Mouse (Mus musculus) erythroblast, embryonic 14.5 days (primary cell): Measurements from ENCODE around the gene Fxyd4. TPM values are rescaled to one million over a fixed set of nuclear protein-coding genes. Genes with fewer than 3 reads are reported as not detected.

ENCODE experiments used
- H3K27me3 ChIP-seq: 2 replicates; pipeline ENCODE4 v1.6.1; 2012; ENCODE audit warnings: inconsistent platforms; ENCODE audit not compliant: control insufficient read depth
- H3K36me3 ChIP-seq: 2 replicates; pipeline ENCODE4 v1.6.1; 2012; ENCODE audit warnings: mild to moderate bottlenecking, inconsistent platforms; ENCODE audit not compliant: control insufficient read depth
- H3K4me1 ChIP-seq: 2 replicates; pipeline ENCODE4 v1.6.1; 2012; ENCODE audit warnings: inconsistent platforms; ENCODE audit not compliant: control insufficient read depth
- H3K4me3 ChIP-seq: replicated peaks from 2 replicates; pipeline ENCODE3; 2012; ENCODE audit warnings: moderate library complexity, mild to moderate bottlenecking, inconsistent platforms
- H3K9me3 ChIP-seq: 2 replicates; pipeline ENCODE4 v1.6.1; 2012; ENCODE audit warnings: low read length, inconsistent platforms, mixed read lengths; ENCODE audit not compliant: control insufficient read depth
- GATA1 ChIP-seq: IDR thresholded peaks from 2 replicates; pipeline ENCODE4 v1.6.1; 2012; ENCODE audit warnings: low read length, inconsistent platforms, mixed read lengths
- TAL1 ChIP-seq: IDR thresholded peaks from 3 replicates; pipeline ENCODE4 v1.6.1; 2012; ENCODE audit warnings: low read length, inconsistent platforms, mixed read lengths
- polyA plus RNA-seq: library from polyadenylated mRNA; stranded (reverse); fragments of >175 nt; gene quantifications from 2 replicates; pipeline ENCODE4 v1.2.3, GENCODE M21; 2012

Fxyd4 gene
- polyA plus RNA-seq, 1 experiment = not detected

DNA sequence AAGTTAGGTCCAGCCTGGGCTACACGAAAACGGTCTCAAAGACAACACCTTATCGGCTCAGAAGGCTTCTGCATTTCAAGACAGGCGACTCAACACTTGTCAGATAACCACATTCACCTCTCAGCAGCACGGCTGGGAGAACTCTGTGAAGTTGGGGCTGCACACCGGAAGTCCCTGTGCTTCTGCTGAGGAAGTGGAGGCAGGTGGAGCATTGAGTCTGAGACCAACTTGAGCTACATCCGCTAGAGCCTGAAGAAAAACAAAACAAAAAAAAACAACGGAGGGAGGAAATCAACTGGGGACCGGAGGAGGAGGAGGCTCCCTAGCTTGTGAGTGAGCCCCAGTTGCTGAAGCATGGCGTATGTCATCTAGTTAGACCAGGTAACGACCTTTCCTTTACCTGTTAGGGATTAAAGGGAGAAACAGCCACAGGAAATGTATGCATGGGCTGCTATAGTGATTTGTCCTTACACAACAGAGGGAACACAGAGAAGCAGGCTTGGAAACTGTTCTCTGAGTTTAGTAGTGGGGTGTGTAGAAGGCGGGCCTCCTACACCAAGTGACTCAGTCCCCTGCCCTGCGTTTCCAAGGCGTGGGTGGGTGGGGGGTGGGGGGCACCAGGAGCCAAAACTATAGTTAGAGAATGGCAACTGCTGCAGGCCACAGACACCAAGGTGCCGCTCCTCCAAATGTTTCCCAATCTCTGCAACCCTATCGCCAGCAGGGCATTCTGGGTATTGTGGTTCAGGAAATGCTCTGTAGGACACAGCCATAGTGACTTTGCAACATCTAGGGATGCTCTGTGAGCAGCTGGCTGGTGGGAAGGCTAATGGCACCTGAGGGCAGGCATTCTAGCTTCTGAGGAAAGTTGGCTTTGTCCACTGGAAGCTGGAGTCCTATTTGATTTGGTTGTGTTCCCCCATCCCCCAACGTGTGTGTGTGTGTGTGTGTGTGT, 37.1 kb downstream of the Fxyd4 start, which contains the start of gene Hnrnpf:
TSS of gene Hnrnpf (plus strand) at position 199 of the 955 bp plus-strand sequence.
- TF ChIP-seq TAL1 = no peak
- no peak for TF ChIP-seq GATA1
- Histone ChIP-seq H3K4me3 (peak within 1 kb of the TSS; percentile 45), H3K9me3 (no peaks in the 10 kb centered on the region), H3K27me3 (no peaks in the 10 kb centered on the region), H3K36me3 (no peaks in the 10 kb centered on the region; the same call in 1 of the 2 replicates), H3K4me1 (peaks cover 62% of the 10 kb centered on the region)

DNA sequence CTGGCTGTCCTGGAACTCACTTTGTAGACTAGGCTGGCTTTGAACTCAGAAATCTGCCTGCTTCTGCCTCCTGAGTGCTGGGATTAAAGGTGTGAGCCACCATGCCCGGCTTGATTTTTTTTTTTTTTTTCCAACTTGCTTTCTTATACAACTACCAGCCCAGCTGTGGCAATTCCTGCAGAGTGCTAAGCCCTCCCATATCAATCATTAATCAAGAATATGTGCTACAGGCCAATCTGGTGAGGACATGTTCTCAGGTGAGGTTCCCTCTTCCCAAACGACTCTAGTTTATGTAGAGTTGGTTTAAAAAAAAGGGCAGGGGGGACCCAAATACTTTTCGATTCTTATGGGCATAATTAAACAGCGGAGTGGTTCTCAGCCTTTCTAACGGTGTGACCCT, 39.7 kb downstream of the Fxyd4 start:
- H3K36me3 ChIP-seq = no peaks in the 10 kb centered on the region
- no peak overlapping the region for H3K4me3 ChIP-seq
- H3K27me3 ChIP-seq = no peaks in the 10 kb centered on the region
- peaks cover 45% of the 10 kb centered on the region for H3K4me1 ChIP-seq
- no peak for TF ChIP-seq GATA1
- H3K9me3 ChIP-seq = no peaks in the 10 kb centered on the region

DNA sequence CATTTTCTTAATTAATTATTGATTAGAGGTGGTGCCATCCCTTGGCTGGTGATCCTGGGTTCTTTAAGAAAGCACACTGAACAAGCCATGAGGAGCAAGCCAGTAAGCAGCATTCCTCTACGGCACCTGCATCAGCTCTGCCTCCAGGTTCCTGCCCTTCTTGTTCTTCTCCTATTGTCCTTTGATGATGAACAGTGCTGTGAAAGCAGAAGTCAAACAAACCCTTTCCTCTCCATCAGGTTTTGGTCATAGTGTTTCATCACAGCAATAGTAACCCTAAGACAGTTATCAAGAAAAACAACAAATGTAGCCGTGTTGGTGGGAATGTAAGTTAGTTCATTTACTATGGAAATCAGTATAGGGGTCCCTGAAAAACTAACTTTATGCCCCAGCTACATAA, 44.1 kb downstream of the Fxyd4 start:
- H3K36me3 ChIP-seq = peaks cover 2% of the 10 kb centered on the region
- H3K4me1 ChIP-seq = peaks cover 44% of the 10 kb centered on the region
- no peaks in the 10 kb centered on the region for H3K27me3 ChIP-seq
- H3K4me3 ChIP-seq = no peak overlapping the region
- TF ChIP-seq TAL1 (no peak), GATA1 (no peak)
- no peaks in the 10 kb centered on the region for H3K9me3 ChIP-seq

DNA sequence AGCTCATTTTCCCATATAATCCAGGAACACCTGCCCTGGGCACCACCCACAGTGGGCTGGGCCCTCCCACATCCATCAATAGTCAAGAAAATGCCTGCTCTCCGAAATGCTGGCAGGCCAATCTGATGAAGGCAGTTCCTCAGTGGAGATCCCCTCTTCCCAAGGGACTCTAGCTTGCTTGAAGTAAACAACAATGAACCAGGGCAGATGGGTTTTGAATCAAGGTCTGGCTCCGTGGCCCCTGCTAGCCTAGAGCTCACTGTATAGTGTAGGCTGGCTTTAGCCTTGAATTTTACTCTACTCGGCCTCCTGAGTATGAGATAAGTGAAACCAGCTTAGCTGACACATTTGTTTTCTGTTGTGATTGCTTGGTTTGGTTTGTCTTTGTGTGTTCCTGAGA, 45.1 kb downstream of the Fxyd4 start:
- Histone ChIP-seq H3K27me3 (no peaks in the 10 kb centered on the region), H3K4me1 (peaks cover 54% of the 10 kb centered on the region), H3K4me3 (no peak overlapping the region), H3K36me3 (peaks cover 4% of the 10 kb centered on the region), H3K9me3 (no peaks in the 10 kb centered on the region)
- no peak for TF ChIP-seq GATA1
- no peak for TF ChIP-seq TAL1

DNA sequence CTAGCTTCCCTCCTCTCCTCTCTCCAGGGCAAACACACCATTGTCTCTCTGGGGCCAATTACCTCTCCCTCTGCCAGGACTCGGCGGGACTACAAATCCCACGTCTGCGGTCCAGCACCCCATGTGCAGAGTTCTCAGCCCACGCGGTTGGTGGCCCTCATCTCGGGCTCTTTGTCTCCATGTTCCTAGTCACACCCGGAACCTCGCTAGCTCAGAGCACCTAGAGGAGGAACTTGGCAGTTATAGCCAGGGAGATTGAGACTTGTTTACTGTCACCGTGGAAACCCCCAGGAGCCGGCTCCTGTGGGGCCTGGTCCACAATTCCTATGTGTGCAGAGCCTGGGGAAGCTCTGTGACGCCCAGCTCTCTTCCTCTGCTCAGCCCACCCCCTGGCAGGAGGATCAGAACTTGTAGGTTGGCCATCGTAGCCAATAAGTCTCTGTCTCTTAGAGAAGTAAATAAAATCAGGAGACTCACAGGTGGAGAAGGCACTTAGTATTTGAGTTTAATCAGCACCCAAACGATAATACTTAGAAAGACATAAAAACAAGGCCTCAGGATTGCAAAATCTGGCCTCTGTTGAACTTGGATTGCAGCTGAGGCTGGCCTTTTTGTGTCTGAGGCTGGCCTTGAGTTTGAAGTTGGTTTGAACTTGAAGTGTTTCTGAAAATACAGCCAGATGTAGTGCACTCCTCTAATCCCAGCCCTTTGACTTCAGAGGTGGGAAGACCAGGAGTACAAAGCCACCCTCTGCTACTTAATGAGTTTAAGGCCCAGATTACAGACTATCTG, 45.9 kb downstream of the Fxyd4 start:
- Histone ChIP-seq H3K27me3 (no peaks in the 10 kb centered on the region), H3K36me3 (peaks cover 4% of the 10 kb centered on the region), H3K4me3 (no peak overlapping the region), H3K9me3 (no peaks in the 10 kb centered on the region), H3K4me1 (peaks cover 59% of the 10 kb centered on the region)
- no peak for TF ChIP-seq GATA1
- no peak for TF ChIP-seq TAL1

DNA sequence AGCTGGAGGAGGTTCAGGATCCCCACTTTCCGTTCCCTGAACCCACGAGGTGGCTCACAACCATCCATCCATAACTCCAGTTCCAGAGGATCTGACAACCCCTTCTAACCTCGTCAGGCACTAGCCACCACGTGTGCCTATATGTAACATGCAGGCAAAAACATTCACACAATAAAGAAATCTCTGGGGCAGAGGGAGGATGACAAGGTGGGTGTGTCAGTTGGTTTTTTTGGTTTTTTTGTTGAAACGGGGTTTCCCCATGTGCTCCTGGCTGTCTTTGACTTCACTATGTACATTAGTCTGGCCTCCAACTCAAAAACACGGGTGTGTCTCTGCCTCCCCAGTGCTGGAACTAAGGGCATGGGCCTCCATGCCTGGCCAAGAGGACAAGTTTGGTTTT, 47.2 kb downstream of the Fxyd4 start:
- Histone ChIP-seq H3K27me3 (no peaks in the 10 kb centered on the region), H3K4me3 (no peak overlapping the region), H3K4me1 (peaks cover 68% of the 10 kb centered on the region), H3K9me3 (no peaks in the 10 kb centered on the region), H3K36me3 (peaks cover 10% of the 10 kb centered on the region)
- TF ChIP-seq GATA1 (no peak), TAL1 (no peak)

DNA sequence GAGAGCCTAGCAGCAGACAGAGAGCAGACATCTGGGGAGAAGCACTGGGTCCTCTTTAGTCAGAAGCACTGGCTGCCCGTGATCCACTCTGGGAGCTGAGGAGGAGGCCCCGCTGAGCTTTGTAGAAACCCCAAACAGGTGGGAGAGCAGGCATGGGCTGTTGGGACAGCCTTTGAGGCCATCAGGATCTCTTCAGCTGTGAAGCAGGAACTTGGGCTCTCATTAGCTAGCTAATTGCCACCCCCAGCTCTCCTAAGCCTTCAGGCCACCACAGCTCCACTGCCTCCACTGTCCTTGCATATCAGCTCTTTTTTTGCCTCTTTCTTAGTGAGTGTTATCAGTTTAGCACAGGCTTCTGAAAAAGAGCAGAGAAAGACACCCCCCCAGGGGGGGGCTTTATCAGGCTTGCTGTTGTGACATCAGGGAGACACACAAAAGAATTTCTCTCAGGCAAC, 48.8 kb downstream of the Fxyd4 start:
- Histone ChIP-seq H3K4me3 (peak overlapping the region; percentile 52), H3K27me3 (no peaks in the 10 kb centered on the region), H3K9me3 (no peaks in the 10 kb centered on the region), H3K4me1 (peaks cover 71% of the 10 kb centered on the region), H3K36me3 (peaks cover 18% of the 10 kb centered on the region)
- peak; percentile 52; the same call in 2 of the 3 replicates for TF ChIP-seq TAL1
- peak; percentile 46; the same call in 1 of the 2 replicates for TF ChIP-seq GATA1

DNA sequence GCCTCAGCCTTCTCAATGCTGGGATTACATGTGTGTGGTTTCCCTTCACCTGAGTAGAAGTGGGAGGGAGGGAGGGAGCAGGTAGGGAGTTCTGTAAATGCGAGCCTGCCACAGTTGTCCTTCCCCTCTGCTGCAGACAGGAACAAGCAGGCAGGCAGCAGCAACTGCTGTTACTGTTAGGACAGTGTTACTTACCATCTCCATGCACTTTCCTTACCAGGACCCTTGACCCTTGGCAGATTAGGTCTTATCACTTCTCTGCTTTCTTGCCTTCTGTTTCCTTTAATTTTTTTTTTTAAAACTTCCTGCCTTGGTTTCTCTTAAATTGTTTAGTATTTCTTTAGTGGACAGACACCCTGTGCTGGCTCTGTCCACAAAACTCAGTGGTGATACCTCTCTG, 49.5 kb downstream of the Fxyd4 start:
- Histone ChIP-seq H3K4me3 (peak overlapping the region; percentile 52), H3K4me1 (peaks cover 73% of the 10 kb centered on the region)
- TF ChIP-seq GATA1 (no peak), TAL1 (no peak)

DNA sequence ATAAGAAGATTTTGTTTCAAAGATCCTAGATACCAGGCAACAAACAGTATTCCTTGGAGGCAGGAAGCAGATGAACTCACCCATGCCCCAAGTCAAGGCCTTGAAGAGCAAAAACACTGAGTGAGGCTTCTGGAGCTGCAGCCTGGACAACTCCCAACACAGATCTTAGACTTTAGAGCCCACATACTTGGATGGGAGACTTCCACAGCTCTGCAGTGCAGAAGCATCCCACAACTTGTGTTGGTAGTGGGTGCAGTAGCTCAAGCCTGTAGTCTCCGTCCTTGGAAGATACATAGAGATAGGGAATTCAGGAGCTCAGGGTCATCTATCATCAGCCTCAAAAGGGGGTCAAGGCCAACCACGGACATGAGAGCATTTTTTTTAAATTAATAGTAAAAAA, 51.5 kb downstream of the Fxyd4 start:
- no peak overlapping the region for H3K4me3 ChIP-seq
- H3K36me3 ChIP-seq = peaks cover 19% of the 10 kb centered on the region
- peaks cover 79% of the 10 kb centered on the region for H3K4me1 ChIP-seq

More for the DNA sequence above, 49.5 kb downstream of the Fxyd4 start:
- Histone ChIP-seq H3K9me3 (no peaks in the 10 kb centered on the region), H3K27me3 (no peaks in the 10 kb centered on the region), H3K36me3 (peaks cover 19% of the 10 kb centered on the region)

More for the DNA sequence above, 51.5 kb downstream of the Fxyd4 start:
- no peaks in the 10 kb centered on the region for H3K9me3 ChIP-seq
- no peak for TF ChIP-seq GATA1
- TF ChIP-seq TAL1 = no peak
- no peaks in the 10 kb centered on the region for H3K27me3 ChIP-seq

Other genes with a start within 250 kb of the Fxyd4 start
- 0.95 and 1.4 TPM in 2 replicates for gene Zfp637, start 96.5 kb downstream of the Fxyd4 start, polyA plus RNA-seq
- 0.03 and 0.04 TPM in 2 replicates for gene Zfp239, start 75.6 kb downstream of the Fxyd4 start, polyA plus RNA-seq
- gene Hnrnpf, start 37.4 kb downstream of the Fxyd4 start, polyA plus RNA-seq = 13.1 and 14.1 TPM in 2 replicates
- gene Rasgef1a, start 73.7 kb upstream of the Fxyd4 start, polyA plus RNA-seq = not detected in 2 replicates
- gene Csgalnact2, start 201.4 kb upstream of the Fxyd4 start, polyA plus RNA-seq = 0.07 and 0.08 TPM in 2 replicates